Mouse (Mus musculus): ENCODE results near the gene Slc9a1. TPM values are rescaled to one million over a fixed set of nuclear protein-coding genes. Genes with fewer than 3 reads are reported as not detected.
A peak's percentile ranks its signal among the peaks of the same experiment; 100 is the strongest.

Gene Slc9a1
- polyA plus RNA-seq (2012; rRNA removed) = 47.6 and 49.5 TPM in 2 replicates

GRCm38 (mm10) chr4:133369553-133370297 is at the start of gene Slc9a1:
Gene Slc9a1 (plus strand): TSS chr4:133369706.
- DNase-seq = peak; percentile 95 to 98
- Histone ChIP-seq H3K4me3 (replicated peaks; ENCODE audit: insufficient read depth, low read depth, low read length) (peak within 1 kb of the TSS; percentile 76), H3K27me3 (ENCODE audit: control insufficient read depth, insufficient read depth, low read length) (no peaks in the 10 kb centered on the region), H3K27ac (ENCODE audit: insufficient read depth, low read length) (peak within 1 kb of the TSS; percentile 82), H3K4me1 (ENCODE audit: control insufficient read depth, insufficient read depth, low read length) (peaks cover 10% of the 10 kb centered on the region; the same call in 1 of the 2 replicates)
- TF ChIP-seq CTCF (IDR thresholded peaks at IDR 0.05; ENCODE audit: borderline replicate concordance, insufficient read depth, low read depth, low read length) = peak; percentile 85
- peak; percentile 100 for TF ChIP-seq POLR2A (IDR thresholded peaks at IDR 0.05; ENCODE audit: borderline replicate concordance, insufficient read depth, low read length)
- under 1% methylated on average over 40 of the region's 40 CpGs for WGBS

- Histone ChIP-seq H3K4me1 (ENCODE audit: control insufficient read depth, insufficient read depth, low read length) (0 out of 2 replicates have a peak, but pooled peaks cover 4% of the 10 kb centered on the region), H3K4me3 (replicated peaks; ENCODE audit: insufficient read depth, low read depth, low read length) (no peak overlapping the region), H3K27me3 (ENCODE audit: control insufficient read depth, insufficient read depth, low read length) (no peaks in the 10 kb centered on the region), H3K27ac (ENCODE audit: insufficient read depth, low read length) (no peak overlapping the region)
- no peak for DNase-seq
- TF ChIP-seq CTCF (IDR thresholded peaks at IDR 0.05; ENCODE audit: borderline replicate concordance, insufficient read depth, low read depth, low read length) (no peak), POLR2A (IDR thresholded peaks at IDR 0.05; ENCODE audit: borderline replicate concordance, insufficient read depth, low read length) (no peak)
- 87% methylated on average over 7 of the region's 7 CpGs for WGBS
Measured at GRCm38 (mm10) chr4:133328129-133328528, 41.4 kb upstream of the Slc9a1 start.

- H3K27ac ChIP-seq (ENCODE audit: insufficient read depth, low read length) = no peak overlapping the region
- WGBS = 49% methylated on average over 4 of the region's 4 CpGs
- H3K4me3 ChIP-seq (replicated peaks; ENCODE audit: insufficient read depth, low read depth, low read length) = no peak overlapping the region
- no peak for DNase-seq
- TF ChIP-seq CTCF (IDR thresholded peaks at IDR 0.05; ENCODE audit: borderline replicate concordance, insufficient read depth, low read depth, low read length) (no peak), POLR2A (IDR thresholded peaks at IDR 0.05; ENCODE audit: borderline replicate concordance, insufficient read depth, low read length) (no peak)
- H3K27me3 ChIP-seq (ENCODE audit: control insufficient read depth, insufficient read depth, low read length) = no peaks in the 10 kb centered on the region
- peaks cover 7% of the 10 kb centered on the region; the same call in 1 of the 2 replicates for H3K4me1 ChIP-seq (ENCODE audit: control insufficient read depth, insufficient read depth, low read length)
Measured at GRCm38 (mm10) chr4:133330296-133330695, 39.2 kb upstream of the Slc9a1 start.

GRCm38 (mm10) chr4:133333306-133333705 is 36.2 kb upstream of the Slc9a1 start:
- TF ChIP-seq CTCF (IDR thresholded peaks at IDR 0.05; ENCODE audit: borderline replicate concordance, insufficient read depth, low read depth, low read length) (no peak), POLR2A (IDR thresholded peaks at IDR 0.05; ENCODE audit: borderline replicate concordance, insufficient read depth, low read length) (no peak)
- H3K4me1 ChIP-seq (ENCODE audit: control insufficient read depth, insufficient read depth, low read length) = peaks cover 7% of the 10 kb centered on the region; the same call in 1 of the 2 replicates
- no peak for DNase-seq
- H3K27me3 ChIP-seq (ENCODE audit: control insufficient read depth, insufficient read depth, low read length) = no peaks in the 10 kb centered on the region
- H3K4me3 ChIP-seq (replicated peaks; ENCODE audit: insufficient read depth, low read depth, low read length) = no peak overlapping the region
- 61% methylated on average over 6 of the region's 6 CpGs for WGBS
- no peak overlapping the region for H3K27ac ChIP-seq (ENCODE audit: insufficient read depth, low read length)

GRCm38 (mm10) chr4:133337833-133338520 is 31.5 kb upstream of the Slc9a1 start:
- Histone ChIP-seq H3K4me3 (replicated peaks; ENCODE audit: insufficient read depth, low read depth, low read length) (peak overlapping the region; percentile 63), H3K4me1 (ENCODE audit: control insufficient read depth, insufficient read depth, low read length) (peaks cover 3% of the 10 kb centered on the region; the same call in 1 of the 2 replicates), H3K27ac (ENCODE audit: insufficient read depth, low read length) (no peak overlapping the region), H3K27me3 (ENCODE audit: control insufficient read depth, insufficient read depth, low read length) (no peaks in the 10 kb centered on the region)
- no peak for TF ChIP-seq POLR2A (IDR thresholded peaks at IDR 0.05; ENCODE audit: borderline replicate concordance, insufficient read depth, low read length)
- no peak for TF ChIP-seq CTCF (IDR thresholded peaks at IDR 0.05; ENCODE audit: borderline replicate concordance, insufficient read depth, low read depth, low read length)
- no peak for DNase-seq
- WGBS = 7% methylated on average over 14 of the region's 14 CpGs

GRCm38 (mm10) chr4:133338521-133339095 is 30.9 kb upstream of the Slc9a1 start:
- H3K4me3 ChIP-seq (replicated peaks; ENCODE audit: insufficient read depth, low read depth, low read length) = peak overlapping the region; percentile 63
- H3K4me1 ChIP-seq (ENCODE audit: control insufficient read depth, insufficient read depth, low read length) = peaks cover under 1% of the 10 kb centered on the region; the same call in 1 of the 2 replicates
- peak overlapping the region; percentile 9 for H3K27ac ChIP-seq (ENCODE audit: insufficient read depth, low read length)
- WGBS = 1% methylated on average over 38 of the region's 39 CpGs
- TF ChIP-seq POLR2A (IDR thresholded peaks at IDR 0.05; ENCODE audit: borderline replicate concordance, insufficient read depth, low read length) = no peak
- TF ChIP-seq CTCF (IDR thresholded peaks at IDR 0.05; ENCODE audit: borderline replicate concordance, insufficient read depth, low read depth, low read length) = no peak
- H3K27me3 ChIP-seq (ENCODE audit: control insufficient read depth, insufficient read depth, low read length) = no peaks in the 10 kb centered on the region
- DNase-seq = no peak

- Histone ChIP-seq H3K27me3 (ENCODE audit: control insufficient read depth, insufficient read depth, low read length) (no peaks in the 10 kb centered on the region), H3K27ac (ENCODE audit: insufficient read depth, low read length) (peak overlapping the region; percentile 9), H3K4me3 (replicated peaks; ENCODE audit: insufficient read depth, low read depth, low read length) (peak overlapping the region; percentile 63), H3K4me1 (ENCODE audit: control insufficient read depth, insufficient read depth, low read length) (no peaks in the 10 kb centered on the region)
- TF ChIP-seq CTCF (IDR thresholded peaks at IDR 0.05; ENCODE audit: borderline replicate concordance, insufficient read depth, low read depth, low read length) (no peak), POLR2A (IDR thresholded peaks at IDR 0.05; ENCODE audit: borderline replicate concordance, insufficient read depth, low read length) (peak; percentile 74; the same call in 1 of the 2 replicates)
- WGBS = under 1% methylated on average over 59 of the region's 60 CpGs
- DNase-seq = peak; percentile 99
Measured at GRCm38 (mm10) chr4:133339148-133339749, 30.3 kb upstream of the Slc9a1 start.
